Mouse (Mus musculus): ENCODE results near the gene Nhsl2.

DNA sequence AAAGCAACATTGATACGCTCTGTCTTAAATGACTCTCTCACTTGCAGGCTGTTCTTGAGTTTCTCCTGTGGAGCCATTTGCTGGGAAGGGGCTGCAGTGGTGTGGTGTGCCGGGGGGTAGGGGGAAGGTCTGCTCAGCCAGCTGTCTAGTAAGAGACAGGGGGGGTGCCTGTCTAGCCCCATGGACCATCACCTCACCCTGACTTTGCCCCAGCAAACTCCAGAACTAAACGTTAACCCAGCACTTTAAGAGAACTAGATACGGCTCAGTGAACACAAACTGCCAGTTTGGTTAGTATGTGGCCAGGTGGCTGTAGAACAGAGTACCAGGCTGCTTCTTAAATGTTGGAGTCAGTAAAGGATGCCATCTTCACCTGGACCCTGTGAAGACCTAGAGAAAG, 226.0 kb downstream of the Nhsl2 start:
- TF ChIP-seq CTCF (IDR thresholded peaks at IDR 0.05; ENCODE audit: borderline replicate concordance, control insufficient read depth, extremely low read depth, insufficient read depth, low read length, poor library complexity): no peak
- no peak for TF ChIP-seq POLR2A (IDR thresholded peaks at IDR 0.05; ENCODE audit: control insufficient read depth, extremely low read depth, insufficient read depth, low read length, poor library complexity)
